Mouse (Mus musculus): ENCODE data around the gene Lef1.

- no peak for TF ChIP-seq CTCF (IDR thresholded peaks at IDR 0.05 in 2 of 3, conservative IDR thresholded peaks at IDR 0.05 in 1 of 3; ENCODE audit: control insufficient read depth in 1 of 3, insufficient read depth in 1 of 3, low read depth in 2 of 3, low read length in 3 of 3, poor library complexity in 1 of 3, severe bottlenecking in 1 of 3)
- TF ChIP-seq CHD2 (IDR thresholded peaks at IDR 0.05; ENCODE audit: low read length): no peak
- TF ChIP-seq EP300 (IDR thresholded peaks at IDR 0.05; ENCODE audit: low read depth in 1 of 2, low read length in 2 of 2): no peak
- no peak for TF ChIP-seq NELFE (IDR thresholded peaks at IDR 0.05; ENCODE audit: low read depth, low read length)
These were observed 25.3 kb upstream of the Lef1 start for GRCm38 (mm10) chr3:131084718-131085561.

Data from MEL (cell line).